Mouse (Mus musculus) spleen, adult 18-20 months (tissue): ENCODE results near the gene Ctla4.

ENCODE experiments used
- DNase-seq, 2 experiments: peaks; one replicate each; pipeline ENCODE4 v3.0.0; 2022; ENCODE audit warnings: mixed read lengths in 2 of 2

Ctla4 gene

DNA sequence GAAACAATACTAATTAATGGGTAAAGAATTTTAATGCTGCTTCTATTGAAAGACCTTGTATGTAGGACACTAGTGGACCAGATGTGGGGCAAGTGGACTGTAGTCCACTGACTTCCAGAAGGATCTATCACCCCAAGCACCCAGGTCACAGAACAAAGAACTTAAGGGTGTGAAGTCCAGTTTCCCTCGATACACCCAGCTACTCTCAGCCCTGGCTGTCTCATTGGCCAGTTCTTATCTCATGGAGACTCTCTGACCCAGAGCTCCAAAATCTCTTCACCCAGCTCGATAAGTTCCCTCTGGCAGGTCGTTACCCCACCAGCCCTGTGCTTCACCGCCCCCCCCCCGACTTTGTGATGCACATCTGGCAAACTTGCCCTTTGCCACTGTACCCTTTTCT lies 20.8 kb upstream of the Ctla4 start:
- DNase-seq, result no peak

DNA sequence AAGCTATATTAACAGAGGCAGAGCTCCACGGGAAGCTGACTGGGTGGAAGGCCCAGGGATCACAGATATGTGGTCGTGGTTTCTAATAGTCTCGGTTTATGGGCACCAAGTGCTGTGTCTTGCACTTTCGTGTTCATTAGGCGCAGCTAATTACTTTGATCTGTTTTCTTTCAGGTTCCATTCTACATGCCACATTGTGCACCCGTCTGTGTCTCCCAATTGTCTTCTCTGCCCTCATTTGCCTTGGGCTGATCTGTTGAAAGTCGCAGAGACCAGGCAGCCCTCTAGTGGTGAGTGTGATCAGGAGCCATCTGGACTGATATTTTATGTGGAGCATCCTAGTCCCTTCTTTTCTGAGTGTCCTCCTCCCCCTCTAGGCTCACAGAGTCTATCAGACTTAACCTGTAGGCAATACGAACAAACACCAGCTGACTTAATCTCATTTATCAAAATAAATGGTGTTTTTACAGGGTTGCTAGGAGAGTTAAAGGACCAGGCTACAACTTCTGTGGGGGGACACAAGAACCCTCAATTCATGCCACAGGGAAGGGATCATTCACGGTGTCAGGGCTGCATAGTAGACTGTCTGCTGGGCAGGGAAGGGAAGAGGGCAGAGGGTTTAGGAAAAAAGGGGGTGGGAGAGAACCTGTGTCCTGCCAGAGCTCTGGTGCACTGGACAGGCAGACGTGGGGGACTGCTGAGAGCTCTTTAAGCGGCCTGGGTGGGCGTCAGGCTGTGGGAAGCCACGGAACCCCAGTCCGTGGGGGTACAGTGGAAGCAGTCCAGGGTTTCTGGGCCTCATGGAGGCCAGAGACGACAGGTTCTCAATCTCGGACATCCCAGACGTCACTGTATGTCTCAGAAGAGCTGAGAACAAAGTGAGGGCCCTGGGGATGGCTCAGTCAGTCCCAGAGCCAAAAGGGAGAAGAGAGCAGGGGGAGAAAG lies 18.2 kb upstream of the Ctla4 start:
- peak; percentile 29 to 45 for DNase-seq

DNA sequence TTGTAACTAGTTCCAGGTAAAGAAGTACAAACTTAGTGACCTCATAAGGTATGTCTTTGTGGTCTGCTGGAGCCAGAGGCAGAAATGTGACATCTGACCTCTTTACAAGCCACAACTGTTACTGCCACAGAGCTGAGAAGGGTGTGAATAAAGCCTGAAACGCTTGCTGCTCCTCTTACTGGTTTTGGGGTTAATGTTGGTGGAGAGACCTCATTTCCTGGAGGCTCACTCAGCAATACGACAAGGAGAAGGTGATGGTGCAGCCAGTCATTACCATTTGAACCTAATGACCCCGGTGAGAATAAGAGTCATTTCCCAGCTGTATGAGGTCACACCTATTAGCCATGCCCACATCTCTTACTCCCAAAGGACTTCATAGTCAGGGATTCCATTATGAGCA lies 11.5 kb upstream of the Ctla4 start:
- no peak for DNase-seq

DNA sequence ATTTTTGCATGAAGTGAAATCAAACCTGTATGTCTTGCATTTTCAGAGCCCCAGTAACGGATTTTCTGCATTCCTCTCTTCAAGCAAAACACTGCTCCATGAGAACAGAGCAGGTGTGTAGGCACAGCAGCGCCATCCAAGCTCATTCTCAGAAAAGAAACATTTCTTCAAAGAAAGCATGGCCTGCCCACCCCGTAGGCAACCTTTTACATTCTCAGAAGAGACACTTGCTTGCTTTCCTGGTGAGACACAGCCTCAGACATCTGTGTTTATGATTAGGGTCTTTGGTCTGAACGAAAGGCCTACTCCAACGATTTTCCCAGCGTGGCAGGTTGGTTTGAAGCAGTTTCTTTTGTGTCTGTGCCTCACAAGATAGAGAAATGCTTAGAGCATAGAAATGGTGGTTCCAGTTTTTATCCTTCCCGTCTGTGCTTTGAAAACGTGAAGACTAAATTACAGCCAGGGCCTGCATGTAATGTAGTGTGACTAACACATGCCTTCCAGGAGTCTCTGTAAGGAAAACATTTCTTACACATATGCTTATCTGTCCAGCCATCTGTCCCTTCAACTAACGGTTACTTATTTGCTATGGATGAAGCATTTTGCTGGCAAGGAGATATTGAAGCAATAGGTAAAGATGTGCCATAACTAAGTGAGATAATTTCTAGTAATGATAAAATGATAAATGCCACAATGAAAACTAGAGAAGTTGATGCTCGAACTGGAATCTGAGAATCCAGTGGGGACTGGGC lies 6.5 kb upstream of the Ctla4 start:
- no peak for DNase-seq

DNA sequence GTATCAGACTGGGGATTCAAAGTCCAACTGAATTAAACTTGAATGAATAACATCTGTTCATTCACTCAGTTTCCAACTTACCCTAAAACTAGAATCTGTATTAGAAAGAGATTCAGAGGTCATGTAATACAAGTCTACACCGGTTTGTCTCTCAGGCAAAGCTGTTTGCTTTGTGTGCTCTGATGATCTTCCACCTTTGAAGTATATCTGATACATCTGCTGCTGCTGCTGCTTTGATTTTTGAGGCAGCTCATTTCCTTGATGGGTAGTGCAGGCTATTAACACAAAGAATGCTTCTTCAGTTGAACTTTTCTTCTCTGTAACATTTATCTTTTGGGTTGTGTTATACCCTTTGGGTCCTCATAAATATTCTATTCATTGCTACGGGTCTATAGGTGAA lies 4.0 kb upstream of the Ctla4 start:
- DNase-seq, result no peak

DNA sequence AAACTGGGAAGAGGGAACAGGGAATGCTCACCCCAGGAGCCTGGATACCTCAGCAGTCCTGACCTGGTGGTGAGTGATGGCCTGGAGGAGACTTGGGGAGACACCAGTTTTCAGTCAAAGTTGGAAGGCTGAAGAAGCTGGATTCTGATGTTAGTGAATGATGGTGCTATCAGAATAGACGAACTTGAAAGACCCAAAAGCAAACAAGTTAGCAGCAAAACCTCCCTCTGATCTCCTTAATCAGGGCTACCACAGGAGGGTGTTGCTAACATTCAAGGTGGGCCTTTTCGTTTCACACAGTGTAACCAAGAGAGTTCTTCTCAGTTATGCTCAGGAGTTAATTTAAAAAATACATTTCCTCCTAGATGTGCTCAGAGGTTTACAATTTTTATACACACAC lies 3.5 kb upstream of the Ctla4 start:
- DNase-seq, result no peak

DNA sequence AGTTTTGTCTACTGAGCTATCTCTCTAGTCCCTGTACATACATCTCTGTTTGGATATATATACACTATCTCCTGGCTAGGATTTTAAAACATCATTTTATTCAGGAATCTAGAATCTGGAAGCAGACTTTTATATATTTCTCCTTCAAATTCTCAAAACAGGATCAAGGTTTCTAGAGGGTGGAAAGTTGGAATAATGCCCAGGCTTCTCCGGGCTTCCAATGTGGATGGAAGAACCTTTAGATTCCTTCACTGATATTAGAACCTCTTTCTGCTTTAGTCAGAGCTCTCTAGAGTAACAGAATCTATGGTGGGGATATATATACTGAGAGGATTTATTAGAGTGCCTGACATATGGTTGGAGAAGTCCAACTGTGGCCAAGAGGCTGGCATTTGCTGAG lies 2.2 kb upstream of the Ctla4 start:
- DNase-seq, result no peak

DNA sequence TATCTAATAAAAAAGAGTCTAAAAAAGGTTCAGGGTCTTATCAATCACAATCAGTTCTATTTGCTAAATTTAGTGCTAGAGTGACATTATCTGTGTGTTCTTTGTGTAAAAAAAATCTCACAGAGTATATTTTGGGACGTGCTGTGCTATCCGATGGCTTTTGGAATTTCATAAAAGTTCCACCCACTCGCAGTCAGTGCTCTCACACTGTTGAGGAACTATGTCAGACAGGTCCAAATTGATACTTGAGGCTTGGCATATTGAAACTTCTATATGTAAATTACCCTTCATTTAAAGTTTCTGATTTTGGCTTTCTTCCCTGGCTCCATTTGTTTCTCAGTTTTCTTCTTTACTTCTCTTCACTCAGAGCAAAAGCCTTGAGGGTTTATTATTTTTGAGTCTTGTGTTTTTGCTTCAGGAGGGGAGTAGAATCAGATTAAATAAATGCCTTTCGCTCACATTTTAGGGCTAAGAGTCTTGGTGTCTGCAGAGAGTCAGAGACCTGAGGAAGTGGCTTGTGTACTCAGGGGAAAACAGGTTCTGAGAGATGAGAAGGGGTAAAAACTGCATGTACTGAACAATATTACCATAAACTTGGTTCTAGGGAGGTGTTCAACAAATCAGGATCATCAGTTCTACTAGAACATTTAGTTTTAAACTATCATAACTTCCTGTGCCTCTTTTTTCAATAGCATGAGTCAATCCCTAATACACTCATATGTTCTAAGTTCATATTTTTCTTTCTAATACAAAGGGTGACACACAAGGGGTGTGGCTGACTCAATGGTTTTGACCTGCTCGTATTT lies 11.5 kb downstream of the Ctla4 start:
- no peak for DNase-seq

DNA sequence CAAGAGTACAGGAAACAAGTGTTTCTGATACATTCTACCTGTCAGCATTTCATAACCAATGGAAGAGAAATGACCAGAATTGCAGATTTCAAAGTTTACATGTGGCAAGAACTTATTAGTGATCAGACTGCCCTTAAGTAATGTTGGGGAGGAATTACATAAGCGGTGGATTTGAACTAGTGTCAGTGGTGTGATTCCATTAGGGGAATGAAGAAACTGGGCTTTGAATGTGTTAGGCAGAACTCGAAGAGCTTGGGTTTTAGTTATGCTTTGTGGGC lies 12.1 kb downstream of the Ctla4 start:
- DNase-seq, result no peak

DNA sequence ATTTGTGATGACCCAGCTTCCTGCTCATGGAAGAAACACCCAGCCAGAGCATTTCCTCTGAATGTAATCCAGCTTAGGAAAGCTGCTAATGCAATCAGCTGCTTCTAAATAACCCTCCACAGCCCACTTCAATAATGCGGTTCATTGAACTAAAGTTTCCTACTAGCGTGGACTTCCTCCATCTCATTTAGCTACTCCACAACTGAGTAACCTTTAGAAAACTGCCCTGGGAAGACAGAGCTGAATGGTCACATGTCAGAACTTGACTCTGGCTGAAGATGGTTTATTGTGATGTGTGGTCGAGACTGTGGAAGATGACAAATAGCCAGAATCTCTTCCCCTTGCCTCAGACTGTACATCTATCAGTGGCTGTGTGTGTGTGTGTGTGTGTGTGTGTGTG lies 12.4 kb downstream of the Ctla4 start:
- DNase-seq, result no peak

DNA sequence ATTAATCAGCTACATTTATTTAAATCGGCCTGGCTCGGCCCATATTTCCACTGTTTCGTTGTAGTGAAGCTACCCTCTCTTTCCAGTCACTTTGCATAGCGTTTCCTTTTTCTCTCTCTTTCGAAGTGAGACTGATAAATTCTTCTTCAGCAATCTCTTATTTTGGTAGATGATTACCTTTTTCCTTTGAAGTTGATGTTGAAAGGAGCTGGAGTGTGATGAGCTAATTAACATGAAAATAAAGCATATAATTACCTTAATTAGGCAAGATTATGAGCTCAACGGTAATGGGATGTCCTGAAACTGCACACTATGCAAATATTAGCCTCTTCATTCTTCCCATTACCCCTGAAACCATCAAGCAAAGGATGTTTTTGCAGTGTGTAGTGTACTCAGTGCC lies 15.7 kb downstream of the Ctla4 start:
- no peak for DNase-seq

DNA sequence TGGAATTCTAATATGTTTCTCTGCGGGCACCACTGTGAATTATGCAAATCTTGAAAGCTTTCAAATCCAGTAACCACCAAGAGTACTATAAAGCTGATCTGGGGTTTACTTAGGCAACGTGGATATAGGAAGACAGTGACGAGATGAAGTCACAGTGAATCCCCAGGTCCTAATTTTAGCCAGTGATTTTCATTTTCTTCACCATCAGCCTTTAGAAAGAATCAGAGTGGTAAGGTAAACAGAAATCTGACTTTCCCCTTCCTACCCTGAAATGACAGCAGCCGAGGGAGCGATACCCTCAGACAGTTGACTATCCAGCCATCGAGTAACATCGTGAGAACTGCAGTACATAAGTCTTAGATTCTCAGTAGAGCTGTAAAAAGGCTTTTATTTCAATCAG lies 16.3 kb downstream of the Ctla4 start:
- no peak for DNase-seq

DNA sequence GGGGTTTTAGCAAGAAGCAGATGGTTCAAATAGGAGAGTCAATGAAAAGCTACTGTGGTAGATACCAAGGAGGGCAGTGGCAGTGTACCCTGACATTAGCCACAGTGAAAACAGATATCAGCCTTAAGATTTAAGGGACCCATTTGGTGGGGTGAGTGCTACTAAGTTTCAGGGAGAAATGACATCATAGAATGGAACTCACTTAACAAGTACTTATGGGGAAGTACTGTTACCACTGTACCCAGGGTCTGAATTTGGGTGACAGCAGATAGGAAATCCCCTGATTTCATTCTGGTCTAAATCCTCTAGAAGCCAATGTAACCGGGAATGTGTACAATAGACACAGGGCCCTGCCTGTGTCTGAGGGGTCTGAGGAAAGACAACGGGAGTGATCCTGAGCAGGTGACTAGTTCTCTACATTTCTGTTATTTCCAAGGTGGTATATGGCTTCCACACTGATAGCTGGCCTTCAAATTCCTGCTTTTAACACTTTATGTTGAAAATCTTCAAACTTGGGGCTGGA lies 17.7 kb downstream of the Ctla4 start:
- DNase-seq, result no peak

DNA sequence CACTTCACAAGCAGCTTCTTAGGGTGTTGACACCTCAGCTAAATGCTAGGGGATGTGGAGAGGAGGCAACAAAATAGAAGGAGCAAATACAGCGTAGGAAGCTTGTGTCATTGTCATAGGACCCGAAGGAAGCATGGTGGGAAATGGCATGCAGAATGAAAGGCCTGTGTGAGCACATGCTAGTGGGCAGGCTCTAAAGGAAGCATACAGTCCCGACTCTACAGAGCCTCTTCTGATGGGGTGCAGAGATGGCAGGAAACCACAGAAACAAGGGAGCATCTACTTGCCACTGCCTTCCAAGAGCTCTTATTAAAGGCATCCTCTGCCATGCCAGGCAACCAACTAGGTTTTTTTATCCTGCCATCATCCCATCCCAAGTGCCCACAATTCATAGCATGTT lies 20.7 kb downstream of the Ctla4 start:
- no peak for DNase-seq

DNA sequence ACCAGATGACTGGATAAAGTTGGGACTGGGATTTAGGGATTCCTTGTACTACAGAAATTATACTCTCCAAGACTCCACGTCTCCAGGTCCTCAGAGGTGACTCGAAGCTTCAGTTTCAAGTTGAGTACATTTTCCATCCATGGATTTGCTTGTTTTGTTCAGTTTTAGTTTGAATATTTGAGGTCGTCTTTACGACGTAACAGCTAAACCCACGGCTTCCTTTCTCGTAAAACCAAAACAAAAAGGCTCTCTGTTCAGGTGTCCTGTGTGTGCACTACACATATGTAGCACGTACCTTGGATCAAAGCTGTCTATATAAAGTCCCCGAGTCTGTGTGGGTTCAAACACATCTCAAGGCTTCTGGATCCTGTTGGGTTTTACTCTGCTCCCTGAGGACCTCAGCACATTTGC lies 22.0 kb downstream of the Ctla4 start:
- no peak for DNase-seq

DNA sequence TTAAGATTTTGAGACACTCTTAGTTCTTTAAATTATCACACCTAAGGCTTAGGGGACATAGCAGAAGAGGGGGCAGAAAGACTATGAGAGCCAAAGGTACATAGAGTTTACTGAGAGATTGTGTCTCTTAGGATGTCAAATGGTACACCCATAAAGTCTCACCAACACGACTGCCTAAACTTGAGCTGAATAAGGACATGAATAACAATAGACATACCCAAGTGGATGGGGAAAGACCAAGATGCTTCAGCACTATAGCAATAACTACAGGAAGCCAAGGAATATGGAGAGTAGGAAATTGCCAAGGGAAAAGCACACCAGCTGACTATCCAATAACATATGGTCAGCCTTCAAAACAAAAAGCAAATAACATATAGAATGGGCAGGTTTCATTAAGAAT lies 22.9 kb downstream of the Ctla4 start:
- DNase-seq, result no peak

DNA sequence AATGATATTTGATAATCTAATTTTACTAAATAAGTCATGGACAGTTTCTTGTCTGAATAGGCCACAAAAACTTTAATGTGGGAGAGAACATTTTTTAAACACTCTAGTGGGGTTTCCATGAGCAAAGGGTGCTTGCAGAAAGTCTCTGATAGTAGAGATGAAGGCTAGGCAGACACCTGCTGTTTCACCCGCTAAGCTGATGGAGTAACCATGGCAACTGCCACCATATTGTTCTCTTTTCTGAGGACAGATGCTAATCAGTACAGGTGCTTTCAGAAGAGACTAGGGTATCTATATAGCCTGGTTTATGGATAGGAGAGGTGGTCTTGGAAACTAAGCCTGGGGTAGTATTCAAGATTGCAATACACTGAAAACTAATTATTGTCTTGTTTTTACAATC lies 24.0 kb downstream of the Ctla4 start:
- DNase-seq, result no peak

DNA sequence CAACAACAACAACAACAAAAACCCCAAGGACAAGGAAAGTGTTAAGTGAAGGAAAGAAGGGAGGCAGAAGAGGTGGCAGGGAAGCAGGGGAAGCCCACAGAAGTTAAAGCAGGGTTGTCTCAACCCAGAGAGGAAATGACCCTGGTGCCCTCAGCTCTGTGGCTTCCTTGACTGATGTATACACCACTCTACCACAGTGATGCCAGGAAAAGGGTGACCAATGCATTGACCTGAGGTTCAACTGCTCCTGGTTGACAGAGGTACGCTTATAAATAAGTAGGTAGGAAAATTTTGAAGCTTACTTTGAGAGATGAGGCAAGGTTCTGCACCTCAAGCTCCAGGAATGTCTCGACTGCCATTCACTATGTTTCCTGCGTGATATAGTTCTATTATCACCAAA lies 24.8 kb downstream of the Ctla4 start:
- DNase-seq, result no peak

DNA sequence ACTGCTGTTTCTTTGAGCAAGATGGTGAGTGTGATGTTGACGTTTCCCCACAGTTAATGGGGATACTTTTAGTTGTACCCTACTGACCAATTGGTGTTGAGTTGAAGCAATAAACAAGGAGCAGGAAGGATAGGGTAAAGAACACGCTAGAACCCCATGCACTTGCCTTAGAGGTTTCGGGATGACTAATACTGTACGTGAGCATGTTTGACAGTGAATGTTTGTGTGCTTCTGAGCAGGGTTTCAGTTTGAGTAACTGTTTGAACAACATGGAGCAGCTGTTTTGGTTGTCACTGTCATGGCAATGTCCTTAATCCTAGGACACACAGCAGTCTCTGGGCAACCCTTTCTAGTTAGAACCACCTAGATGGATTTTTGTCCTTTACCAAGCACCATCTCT lies 26.5 kb downstream of the Ctla4 start:
- DNase-seq, result no peak

DNA sequence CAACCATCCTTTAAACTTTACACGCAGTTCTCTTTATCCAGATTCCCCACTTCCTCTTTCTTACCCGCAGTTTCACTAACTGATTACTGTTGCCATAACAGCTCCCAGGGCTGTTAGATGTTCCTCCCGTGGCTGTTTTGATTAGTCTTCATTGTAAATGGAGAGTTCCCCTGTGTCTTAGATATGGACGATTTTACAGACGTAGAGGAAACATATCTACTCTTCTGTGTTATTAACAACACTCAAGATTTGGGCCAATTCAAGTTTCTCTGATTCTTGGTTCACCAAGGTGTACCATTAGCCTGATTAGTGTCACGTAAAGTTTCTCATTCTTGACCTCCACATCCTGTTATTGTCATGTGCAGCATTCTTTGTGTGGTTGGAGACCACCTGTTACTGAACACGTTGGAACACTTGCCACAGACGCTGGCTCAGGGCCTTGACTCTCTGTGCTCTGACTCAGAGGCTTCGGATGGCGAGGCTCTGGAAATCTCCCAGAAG lies 29.5 kb downstream of the Ctla4 start:
- no peak for DNase-seq

DNA sequence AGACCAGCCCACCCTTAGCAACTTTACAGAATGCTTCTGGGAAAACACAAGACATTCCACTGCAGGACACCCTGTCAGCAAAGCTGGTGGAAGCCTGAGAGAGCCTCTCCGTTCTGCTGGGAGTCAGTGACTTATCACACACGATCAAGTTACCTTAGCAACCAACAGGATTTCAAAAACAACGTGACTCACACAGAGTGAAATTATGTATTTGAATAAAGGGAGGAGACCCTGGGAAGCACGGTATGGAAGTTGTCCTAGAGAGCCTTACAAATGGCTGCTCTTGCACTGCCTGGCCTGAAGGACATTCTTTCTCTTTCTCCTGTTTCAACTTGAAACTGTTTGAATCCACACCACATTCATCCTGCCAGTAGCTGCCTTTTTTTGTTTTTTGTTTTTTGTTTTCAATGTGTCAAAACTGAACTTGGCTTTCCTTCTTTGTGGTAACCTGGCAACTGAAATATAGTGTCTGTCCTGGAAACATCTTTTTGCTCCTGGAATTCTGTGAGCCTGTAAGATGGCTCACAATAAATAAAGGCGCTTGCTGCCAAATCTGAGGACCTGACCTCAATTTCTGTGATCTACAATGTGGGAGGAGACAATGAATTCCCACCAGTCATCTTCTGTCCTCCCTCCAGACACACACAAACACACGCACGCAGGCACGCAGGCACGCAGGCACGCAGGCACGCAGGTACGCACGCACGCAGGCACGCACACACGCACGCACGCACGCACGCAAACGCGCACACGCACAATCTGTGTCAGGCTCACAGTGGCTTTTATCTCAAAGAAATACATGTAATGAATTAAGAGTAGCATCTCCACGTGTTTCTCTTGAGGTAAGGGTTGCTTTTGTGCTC lies 33.9 kb downstream of the Ctla4 start:
- DNase-seq, result no peak

DNA sequence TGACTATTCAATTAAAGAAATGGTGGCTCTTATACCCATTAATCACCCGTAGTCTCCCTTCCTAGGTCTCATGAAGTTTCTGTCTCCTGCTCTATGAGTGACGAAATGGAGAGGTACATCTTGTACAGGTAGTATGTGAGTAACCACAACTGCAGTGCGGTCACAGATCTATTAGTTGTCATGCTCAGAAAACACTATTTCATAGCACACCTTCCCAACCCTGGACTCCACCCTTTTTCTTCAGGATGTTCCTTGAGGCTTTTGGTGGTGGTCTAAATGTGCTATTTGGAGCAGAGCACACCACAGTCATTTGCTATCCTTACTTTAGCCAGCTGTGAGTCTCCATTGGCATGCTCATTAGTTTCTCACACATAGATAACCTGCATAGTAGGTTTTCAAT lies 42.2 kb downstream of the Ctla4 start:
- no peak for DNase-seq
